In genomic region chr14:25610396-25611158, GRCm38 (mm10) we compare ENCODE assay signal across 8 mouse cellular contexts.
DNase-seq lines count a peak whose midpoint lies in the region; ATAC-seq lines count a peak whose summit lies in the region.

No protein-coding gene starts in this region.

- peak overlapping the region; percentile 12; the same call in 1 of the 2 replicates for H3K9ac ChIP-seq in hindbrain, embryonic 11.5 days (ENCODE audit: low read depth, low read length)
- peak overlapping the region; percentile 32 for H3K9ac ChIP-seq in limb, embryonic 12.5 days (replicated peaks)

- WGBS in hindbrain, embryonic 11.5 days = 66% methylated on average over 14 of the region's 14 CpGs
- 50% methylated on average over 14 of the region's 14 CpGs for WGBS in limb, embryonic 12.5 days

- peaks cover 25% of the 10 kb centered on the region for H3K4me1 ChIP-seq in hindbrain, embryonic 11.5 days (replicated peaks; ENCODE audit: control insufficient read depth, insufficient read depth, low read length)
- H3K4me1 ChIP-seq in limb, embryonic 12.5 days (replicated peaks) = peaks cover 81% of the 10 kb centered on the region

- ATAC-seq in hindbrain, embryonic 11.5 days (ENCODE audit: low FRiP score) = no peak
- ATAC-seq in limb, embryonic 12.5 days (ENCODE audit: insufficient number of reproducible peaks, insufficient read depth, low FRiP score, low TSS enrichment, low read depth) = no peak

- H3K4me3 ChIP-seq in hindbrain, embryonic 11.5 days (ENCODE audit: low read depth, low read length) = 0 out of 2 replicates have a peak overlapping the region, but pooled peaks have one; percentile 9
- 0 out of 2 replicates have a peak overlapping the region, but pooled peaks have one; percentile 5 for H3K4me3 ChIP-seq in limb, embryonic 12.5 days (replicated peaks)

- peak; percentile 23 for DNase-seq in adrenal gland, postnatal 25 days
- no peak for DNase-seq in adrenal gland, adult 8-10 months
- DNase-seq in MN1 (ENCODE audit: low spot score) = peak; percentile 37
- DNase-seq in hindbrain, embryonic 11.5 days (ENCODE audit: low spot score) = no peak
- DNase-seq in spleen, postnatal 4 days (ENCODE audit: low spot score in 2 of 2) = no peak
- no peak for DNase-seq in layer of hippocampus, postnatal 36 days
- DNase-seq in right cerebral cortex, adult 18-20 months = no peak

- no peak overlapping the region for H3K27ac ChIP-seq in hindbrain, embryonic 11.5 days (ENCODE audit: low read depth, low read length)
- peak overlapping the region; percentile 67 for H3K27ac ChIP-seq in limb, embryonic 12.5 days

- no peaks in the 10 kb centered on the region for H3K36me3 ChIP-seq in hindbrain, embryonic 11.5 days (ENCODE audit: control insufficient read depth, insufficient read depth, low read length)
- peaks cover 34% of the 10 kb centered on the region for H3K36me3 ChIP-seq in limb, embryonic 12.5 days

- peak overlapping the region; percentile 9; the same call in 1 of the 2 replicates for H3K4me2 ChIP-seq in hindbrain, embryonic 11.5 days (replicated peaks; ENCODE audit: low read depth, low read length)
- H3K4me2 ChIP-seq in limb, embryonic 12.5 days = peak overlapping the region; percentile 19

- no peaks in the 10 kb centered on the region for H3K27me3 ChIP-seq in hindbrain, embryonic 11.5 days (ENCODE audit: control insufficient read depth, insufficient read depth, low read length)
- H3K27me3 ChIP-seq in limb, embryonic 12.5 days = no peaks in the 10 kb centered on the region

- no peaks in the 10 kb centered on the region for H3K9me3 ChIP-seq in hindbrain, embryonic 11.5 days (ENCODE audit: control insufficient read depth, low read length)
- no peaks in the 10 kb centered on the region for H3K9me3 ChIP-seq in limb, embryonic 12.5 days

Comparison
In these comparisons a context has a peak if more than half of its experiments do, and no peak if none do; other contexts are left out.
1. DNase-seq: peak in adrenal gland, postnatal 25 days (single experiment) and MN1 (single experiment); none in adrenal gland, adult 8-10 months (single experiment), hindbrain, embryonic 11.5 days (single experiment), spleen, postnatal 4 days (0 of 2), layer of hippocampus, postnatal 36 days (0 of 2) and right cerebral cortex, adult 18-20 months (single experiment).